Mouse (Mus musculus) MEL (cell line): ENCODE results near the gene B3gat2. TPM values are rescaled to one million over a fixed set of nuclear protein-coding genes. Genes with fewer than 3 reads are reported as not detected.

ENCODE experiments used
- DNase-seq: peaks from one replicate; pipeline ENCODE4 v3.0.0; 2011; ENCODE audit warnings: low read depth, low spot score
- H3K27ac ChIP-seq: 2 replicates; pipeline ENCODE4 v1.5.1; 2012; ENCODE audit warnings: low read depth, mild to moderate bottlenecking, control low read depth, low read length, moderate library complexity; ENCODE audit not compliant: control insufficient read depth
- H3K27me3 ChIP-seq, 2 experiments: fragments of 150-350 bp in 1 of 2; sonication (generic) in 1 of 2; 2 replicates each; pipeline ENCODE4 v1.6.1; 2012; ENCODE audit warnings: low read length in 2 of 2, mild to moderate bottlenecking in 2 of 2, improper control_type of control experiment in 1 of 2, moderate library complexity in 1 of 2; ENCODE audit not compliant: insufficient read depth in 2 of 2, control insufficient read depth in 1 of 2
- H3K36me3 ChIP-seq, 2 experiments: 2 replicates each; pipeline ENCODE4 v1.6.1; 2012 to 2014; ENCODE audit warnings: low read length in 2 of 2, improper control_type of control experiment in 1 of 2, inconsistent platforms in 1 of 2, mild to moderate bottlenecking in 1 of 2; ENCODE audit not compliant: insufficient read depth in 2 of 2, control insufficient read depth in 1 of 2
- H3K4me1 ChIP-seq, 2 experiments: fragments of 150-350 bp in 1 of 2; sonication (generic) in 1 of 2; 2 replicates each; pipeline ENCODE4 v1.6.1; 2012; ENCODE audit warnings: low read length in 2 of 2, improper control_type of control experiment in 1 of 2, mild to moderate bottlenecking in 1 of 2; ENCODE audit not compliant: insufficient read depth in 2 of 2, control insufficient read depth in 1 of 2
- H3K4me3 ChIP-seq, 2 experiments: fragments of 150-350 bp in 1 of 2; sonication (generic) in 1 of 2; 2 replicates each; pipeline ENCODE4 v1.5.1; 2012; ENCODE audit warnings: low read depth in 2 of 2, low read length in 2 of 2, mild to moderate bottlenecking in 2 of 2, moderate library complexity in 2 of 2, control low read depth in 1 of 2, improper control_type of control experiment in 1 of 2; ENCODE audit not compliant: control insufficient read depth in 1 of 2, insufficient read depth in 1 of 2
- H3K79me2 ChIP-seq: 2 replicates; pipeline ENCODE4 v1.6.1; 2012; ENCODE audit warnings: mild to moderate bottlenecking, low read length, moderate library complexity; ENCODE audit not compliant: control insufficient read depth, poor library complexity, insufficient read depth
- H3K9ac ChIP-seq: 2 replicates; pipeline ENCODE4 v1.6.1; 2012; ENCODE audit warnings: low read depth, mild to moderate bottlenecking, control low read depth, low read length, moderate library complexity; ENCODE audit not compliant: control insufficient read depth, poor library complexity, severe bottlenecking
- H3K9me3 ChIP-seq: fragments of 150-350 bp; sonication (generic); replicated peaks from 2 replicates; pipeline ENCODE4 v1.6.1; 2012; ENCODE audit warnings: mild to moderate bottlenecking, low read length, improper control_type of control experiment, moderate library complexity; ENCODE audit not compliant: insufficient read depth
- BHLHE40 ChIP-seq: IDR thresholded peaks from 2 replicates; pipeline ENCODE4 v1.6.1; 2012; ENCODE audit warnings: low read depth, mild to moderate bottlenecking, inconsistent platforms, low read length, improper control_type of control experiment, borderline replicate concordance
- CHD1 ChIP-seq: IDR thresholded peaks from 2 replicates; pipeline ENCODE4 v1.6.1; 2012; ENCODE audit warnings: low read depth, mild to moderate bottlenecking, inconsistent platforms, low read length, improper control_type of control experiment
- CHD2 ChIP-seq: IDR thresholded peaks from 2 replicates; pipeline ENCODE4 v1.6.1; 2011; ENCODE audit warnings: low read length, improper control_type of control experiment
- E2F4 ChIP-seq: IDR thresholded peaks from 2 replicates; pipeline ENCODE4 v1.6.1; 2011; ENCODE audit warnings: low read depth, low read length, improper control_type of control experiment, borderline replicate concordance
- ELF1 ChIP-seq: IDR thresholded peaks from 2 replicates; pipeline ENCODE4 v1.6.1; 2014; ENCODE audit warnings: low read depth, mild to moderate bottlenecking, inconsistent platforms, low read length, improper control_type of control experiment, moderate library complexity
- EP300 ChIP-seq, 2 experiments: IDR thresholded peaks; 2 replicates each; pipeline ENCODE4 v1.6.1; 2011; ENCODE audit warnings: improper control_type of control experiment in 2 of 2, low read length in 2 of 2, low read depth in 1 of 2, mild to moderate bottlenecking in 1 of 2
- GABPA ChIP-seq: IDR thresholded peaks from 2 replicates; pipeline ENCODE4 v1.6.1; 2012; ENCODE audit warnings: low read depth, mild to moderate bottlenecking, inconsistent platforms, low read length, improper control_type of control experiment, moderate library complexity
- GATA1 ChIP-seq: IDR thresholded peaks from 2 replicates; pipeline ENCODE4 v1.6.1; 2011; ENCODE audit warnings: low read depth, low read length, improper control_type of control experiment
- JUND ChIP-seq: IDR thresholded peaks from 2 replicates; pipeline ENCODE4 v1.6.1; 2011; ENCODE audit warnings: low read depth, mild to moderate bottlenecking, improper control_type of control experiment, low read length
- MAFK ChIP-seq: IDR thresholded peaks from 2 replicates; pipeline ENCODE4 v1.6.1; 2011; ENCODE audit warnings: low read depth, mild to moderate bottlenecking, low read length, improper control_type of control experiment, borderline replicate concordance
- MAX ChIP-seq: IDR thresholded peaks from 2 replicates; pipeline ENCODE4 v1.6.1; 2011; ENCODE audit warnings: low read length, improper control_type of control experiment
- MAZ ChIP-seq: IDR thresholded peaks from 2 replicates; pipeline ENCODE4 v1.6.1; 2012; ENCODE audit warnings: low read depth, mild to moderate bottlenecking, inconsistent platforms, low read length, improper control_type of control experiment
- MXI1 ChIP-seq: IDR thresholded peaks from 2 replicates; pipeline ENCODE4 v1.6.1; 2011; ENCODE audit warnings: mild to moderate bottlenecking, low read depth, low read length, improper control_type of control experiment
- NRF1 ChIP-seq: IDR thresholded peaks from 2 replicates; pipeline ENCODE4 v1.6.1; 2014; ENCODE audit warnings: low read depth, mild to moderate bottlenecking, inconsistent platforms, low read length, improper control_type of control experiment, moderate library complexity; ENCODE audit not compliant: poor library complexity, insufficient read depth, severe bottlenecking
- POLR2AphosphoS5 ChIP-seq: IDR thresholded peaks from 2 replicates; pipeline ENCODE4 v1.6.1; 2012; ENCODE audit warnings: low read depth, borderline replicate concordance, mild to moderate bottlenecking, inconsistent platforms, low read length, moderate library complexity, mixed read lengths
- RCOR1 ChIP-seq: IDR thresholded peaks from 2 replicates; pipeline ENCODE4 v1.6.1; 2012; ENCODE audit warnings: low read depth, mild to moderate bottlenecking, inconsistent platforms, low read length, improper control_type of control experiment
- USF1 ChIP-seq: IDR thresholded peaks from 2 replicates; pipeline ENCODE4 v1.6.1; 2014; ENCODE audit warnings: low read depth, mild to moderate bottlenecking, inconsistent platforms, low read length, improper control_type of control experiment, moderate library complexity
- ZKSCAN1 ChIP-seq: IDR thresholded peaks from 2 replicates; pipeline ENCODE4 v1.6.1; 2012; ENCODE audit warnings: low read depth, mild to moderate bottlenecking, inconsistent platforms, low read length, improper control_type of control experiment, moderate library complexity
- polyA plus RNA-seq, 2 experiments: library from polyadenylated mRNA; stranded (reverse) in 1 of 2; unstranded in 1 of 2; fragments of >175 nt in 1 of 2; fragments of >200 nt in 1 of 2; gene quantifications; 2 replicates each; pipeline versions ENCODE4 v1.2.1 to v1.2.4; 2012; ENCODE audit warnings: low replicate concordance in 2 of 2, low read depth in 1 of 2; ENCODE audit not compliant: insufficient read length in 2 of 2, insufficient read depth in 1 of 2, missing spikeins in 1 of 2
- total RNA-seq: library from RNA; depleted of rRNA; stranded (reverse); fragments of 300-350 nt; gene quantifications from 2 replicates; pipeline ENCODE4 v1.2.3, GENCODE M21; 2012

The B3gat2 gene
- total and polyA plus RNA-seq, 3 experiments: 0.75 to 0.77 TPM; not detected in 1

DNA sequence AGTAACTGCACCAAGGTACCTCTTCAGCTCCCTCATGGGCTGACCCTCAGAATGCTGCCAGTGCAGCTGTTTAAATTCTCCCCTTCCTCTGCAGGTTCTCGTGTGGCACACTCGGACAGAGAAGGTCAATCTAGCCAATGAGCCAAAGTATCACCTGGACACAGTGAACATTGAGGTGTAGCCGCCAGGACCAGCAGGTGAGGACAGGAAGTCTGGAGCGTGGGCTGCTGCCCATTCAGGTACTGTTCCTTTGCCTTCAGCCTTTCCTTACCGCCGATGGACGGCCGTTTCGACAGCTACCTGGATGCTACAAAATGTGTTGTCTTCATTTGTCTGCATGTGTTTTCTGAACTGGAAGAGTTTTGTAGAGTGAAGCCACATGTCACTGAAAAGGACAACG lies 83.5 kb downstream of the B3gat2 start:
- no peaks in the 10 kb centered on the region for H3K4me1 ChIP-seq
- H3K9ac ChIP-seq: no peak overlapping the region
- H3K79me2 ChIP-seq: no peaks in the 10 kb centered on the region; the same call in 1 of the 2 replicates
- no peak overlapping the region for H3K4me3 ChIP-seq
- no peak for TF ChIP-seq JUND
- no peak for TF ChIP-seq ELF1
- TF ChIP-seq MAX: no peak
- no peak for TF ChIP-seq BHLHE40
- TF ChIP-seq MAZ: no peak
- no peak for TF ChIP-seq MXI1
- TF ChIP-seq GABPA: no peak
- no peak for TF ChIP-seq CHD2
- TF ChIP-seq GATA1: no peak
- no peak for TF ChIP-seq ZKSCAN1
- TF ChIP-seq EP300 (IDR thresholded peaks at IDR 0.05; ENCODE audit: low read depth in 1 of 2, low read length in 2 of 2): no peak
- TF ChIP-seq USF1: no peak
- TF ChIP-seq CHD1: no peak
- TF ChIP-seq RCOR1: no peak
- TF ChIP-seq E2F4: no peak
- TF ChIP-seq POLR2AphosphoS5: no peak
- no peak for TF ChIP-seq NRF1
- DNase-seq: no peak
- H3K36me3 ChIP-seq: peaks cover 0 to 11% of the 10 kb centered on the region in 2 experiments; a peak in 2 of 4 replicates
- no peak overlapping the region for H3K27ac ChIP-seq
- H3K27me3 ChIP-seq: no peaks in the 10 kb centered on the region
- no peaks in the 10 kb centered on the region for H3K9me3 ChIP-seq

DNA sequence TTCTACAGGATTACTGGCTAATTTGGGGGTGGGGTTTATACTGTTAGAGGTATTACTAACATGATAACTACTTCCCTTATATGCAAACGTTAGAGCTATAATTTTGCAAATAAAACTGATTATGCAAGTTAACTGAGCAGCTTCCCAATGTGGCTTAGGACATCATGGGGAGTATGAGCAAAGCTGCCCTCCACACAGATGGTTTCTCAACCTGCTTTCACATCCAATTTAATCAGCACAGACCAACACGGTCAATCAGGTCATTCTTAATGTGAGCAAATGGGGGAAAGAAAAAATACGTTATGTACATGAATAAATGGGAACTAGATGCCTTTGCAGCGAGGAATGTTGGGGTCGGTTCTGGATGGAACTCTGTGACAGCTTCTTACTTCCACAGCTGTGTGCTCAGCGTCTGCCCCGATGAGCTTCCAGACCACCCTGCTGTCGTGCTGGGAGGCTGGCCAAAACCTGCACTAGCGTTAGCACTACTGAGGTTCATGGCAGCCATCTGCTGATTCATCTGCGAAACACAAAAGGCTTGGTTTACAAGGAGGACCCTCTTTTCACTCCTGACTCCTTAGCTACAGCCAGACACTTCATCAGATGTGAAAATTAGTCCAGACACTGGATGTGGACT lies 84.6 kb downstream of the B3gat2 start:
- no peak overlapping the region for H3K9ac ChIP-seq
- no peaks in the 10 kb centered on the region for H3K4me1 ChIP-seq
- no peak for TF ChIP-seq MAFK
- no peaks in the 10 kb centered on the region for H3K9me3 ChIP-seq
- peaks cover 0 to 11% of the 10 kb centered on the region in 2 experiments; a peak in 2 of 4 replicates for H3K36me3 ChIP-seq
- H3K27ac ChIP-seq: no peak overlapping the region
- no peaks in the 10 kb centered on the region; the same call in 1 of the 2 replicates for H3K79me2 ChIP-seq
- no peaks in the 10 kb centered on the region for H3K27me3 ChIP-seq
- DNase-seq: no peak
- no peak overlapping the region for H3K4me3 ChIP-seq
